In genomic region chr8:53496216-53496615, GRCm38 (mm10) we compare ENCODE assay signal across 27 mouse cellular contexts. TPM values are rescaled to one million over a fixed set of nuclear protein-coding genes. Genes with fewer than 3 reads are reported as not detected.
DNase-seq lines count a peak whose midpoint lies in the region; ATAC-seq and TF ChIP-seq lines count a peak whose summit lies in the region.
"Had no signal": no experiment of that assay in that cellular context is flagged by ENCODE, and none has a peak within 500 bp of the region (broad histone marks: within the 10 kb centered on the region; RNA-seq: fewer than 3 reads in every experiment).

No protein-coding gene starts in this region.

- H3K9me3 ChIP-seq in lung, postnatal 0 days (ENCODE audit: low read length) = no peaks in the 10 kb centered on the region
- H3K9me3 ChIP-seq: forebrain, embryonic 10.5 days; forebrain, embryonic 13.5 days; G1E; heart, embryonic 12.5 days; heart, embryonic 15.5 days had no signal

- no peak overlapping the region for H3K9ac ChIP-seq in lung, postnatal 0 days (replicated peaks; ENCODE audit: low read depth)
- H3K9ac ChIP-seq: forebrain, embryonic 13.5 days; heart, embryonic 12.5 days; heart, embryonic 15.5 days; hindbrain, embryonic 14.5 days had no signal

- no peak overlapping the region for H3K27ac ChIP-seq in lung, postnatal 0 days (ENCODE audit: low read length)
- H3K27ac ChIP-seq: forebrain, embryonic 10.5 days; forebrain, embryonic 13.5 days; heart, embryonic 15.5 days; hindbrain, embryonic 14.5 days; hindbrain, postnatal 0 days had no signal

- H3K4me3 ChIP-seq in lung, postnatal 0 days (ENCODE audit: low read depth, low read length) = no peak overlapping the region
- H3K4me3 ChIP-seq: forebrain, embryonic 10.5 days; forebrain, embryonic 13.5 days; heart, embryonic 12.5 days; heart, embryonic 15.5 days had no signal

- TF ChIP-seq EP300 in lung, postnatal 0 days (IDR thresholded peaks at IDR 0.05) = no peak

- peak; percentile 87 for ATAC-seq in megakaryocyte, adult 5-6 weeks (ENCODE audit: poor library complexity, severe bottlenecking)
- ATAC-seq in lung, postnatal 0 days = no peak
- ATAC-seq in frontal cortex, adult (ENCODE audit: low TSS enrichment) = no peak
- ATAC-seq: forebrain, embryonic 13.5 days; forebrain, embryonic 16.5 days; hindbrain, postnatal 0 days; inflammation-experienced regulatory T-cells, adult 6 months; Patski had no signal

- no peaks in the 10 kb centered on the region for H3K36me3 ChIP-seq in lung, postnatal 0 days (ENCODE audit: insufficient read depth, low read length)
- H3K36me3 ChIP-seq: forebrain, embryonic 10.5 days; G1E; heart, embryonic 12.5 days; heart, embryonic 15.5 days had no signal

- DNase-seq in 416B (ENCODE audit: low read depth) (peak; percentile 11), A20 (ENCODE audit: low read depth, low spot score) (peak; percentile 18)
- no peak for DNase-seq in lung, postnatal 0 days (ENCODE audit: low spot score)
- DNase-seq in spleen, adult 18-20 months = no peak
- DNase-seq: adrenal gland, postnatal 10 days; adrenal gland, postnatal 36 days; B cell, adult 2 months; cerebellum, adult 18-20 months; cerebellum, adult 9-10 months; cerebellum, postnatal 14 days; gastrocnemius, postnatal 36 days; heart, adult 11 months; heart, postnatal 10 days; heart, postnatal 36 days had no signal

- H3K27me3 ChIP-seq in lung, postnatal 0 days (replicated peaks; ENCODE audit: insufficient read depth, low read length) = no peaks in the 10 kb centered on the region
- H3K27me3 ChIP-seq: CH12.LX; forebrain, embryonic 13.5 days; heart, embryonic 12.5 days; heart, embryonic 15.5 days had no signal

- TF ChIP-seq CTCF in lung, postnatal 0 days (IDR thresholded peaks at IDR 0.05) = no peak

- no peaks in the 10 kb centered on the region for H3K4me1 ChIP-seq in lung, postnatal 0 days (ENCODE audit: insufficient read depth, low read depth, low read length)
- H3K4me1 ChIP-seq: forebrain, embryonic 10.5 days; forebrain, embryonic 13.5 days; heart, embryonic 12.5 days; heart, embryonic 15.5 days had no signal

- H3K4me2 ChIP-seq in lung, postnatal 0 days (replicated peaks; ENCODE audit: low read depth, low read length) = no peak overlapping the region
- H3K4me2 ChIP-seq: forebrain, embryonic 13.5 days; heart, embryonic 12.5 days; heart, embryonic 15.5 days; hindbrain, embryonic 14.5 days had no signal

- WGBS in lung, postnatal 0 days = 56% methylated on average over 1 of the region's 1 CpGs

RNA-seq across cellular contexts. Expression of gene Aga, which starts 15.3 kb away (rescaled TPM):
- 17.7 and 23.1 TPM in 2 replicates for total RNA-seq in megakaryocyte, adult 5-6 weeks (2015)
- 23.1 and 25.4 TPM in 2 replicates for total RNA-seq in megakaryocyte, adult 5-6 weeks (2017)
- 42.3 and 45.0 TPM in 2 replicates for polyA plus RNA-seq in lung, postnatal 0 days (2015; fragmentation: Nextera tagmentation; extraction: Ambion mirVana)

Comparison
In these comparisons a context has a peak if more than half of its experiments do, and no peak if none do; other contexts are left out.
1. DNase-seq: peak in 416B (single experiment) and A20 (single experiment); none in lung, postnatal 0 days (single experiment) and spleen, adult 18-20 months (0 of 2).